Mouse (Mus musculus) T-helper 1 cell (primary cell): ENCODE results near the gene Frs3.
"Not testable (repeated sequence)": the region's sequence is repeated elsewhere in the genome, so short reads cannot be mapped to it uniquely, and the experiment has no call there.

Experiments used
- in situ Hi-C: fragments of 300-600 bp; cut with MboI, MseI; formaldehyde crosslinking; loops from one replicate; pipeline ENCODE4 v1.15.1; 2025; ENCODE audit warnings: high pct_unique_total_duplicates

The Frs3 gene

GRCm38 (mm10) chr17:47688608-47689575, at the start of gene Frs3:
Gene Frs3 (plus strand): TSS chr17:47689030.
- in situ Hi-C loops, result no loop called here

GRCm38 (mm10) chr17:47642992-47643391, 45.8 kb upstream of the Frs3 start:
- in situ Hi-C loops, result no loop called here

- in situ Hi-C loops, result no loop called here
Measured at GRCm38 (mm10) chr17:47646683-47647082, 42.1 kb upstream of the Frs3 start.

DNA sequence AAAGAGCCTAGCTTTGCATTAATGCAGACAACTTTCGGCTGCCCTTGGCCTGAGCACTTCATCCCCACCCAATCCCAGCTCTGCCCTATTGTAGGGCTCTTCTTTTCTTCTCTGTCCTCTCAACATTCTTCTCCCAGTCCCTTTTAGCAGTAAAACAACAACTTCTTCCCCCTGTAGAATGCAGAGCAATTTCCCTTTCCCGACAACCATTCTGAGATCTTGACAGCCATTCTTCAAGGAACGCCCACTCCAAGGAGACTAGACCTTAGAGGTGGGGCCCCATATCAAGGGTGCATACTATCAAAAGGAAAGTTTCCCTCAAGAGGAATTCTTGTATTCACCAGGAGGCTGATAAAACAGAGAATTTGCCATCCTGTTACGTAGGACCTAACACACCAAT, 39.9 kb upstream of the Frs3 start:
- in situ Hi-C loops, result no loop called here

GRCm38 (mm10) chr17:47651953-47652352, 36.9 kb upstream of the Frs3 start:
- in situ Hi-C loops, result no loop called here

DNA sequence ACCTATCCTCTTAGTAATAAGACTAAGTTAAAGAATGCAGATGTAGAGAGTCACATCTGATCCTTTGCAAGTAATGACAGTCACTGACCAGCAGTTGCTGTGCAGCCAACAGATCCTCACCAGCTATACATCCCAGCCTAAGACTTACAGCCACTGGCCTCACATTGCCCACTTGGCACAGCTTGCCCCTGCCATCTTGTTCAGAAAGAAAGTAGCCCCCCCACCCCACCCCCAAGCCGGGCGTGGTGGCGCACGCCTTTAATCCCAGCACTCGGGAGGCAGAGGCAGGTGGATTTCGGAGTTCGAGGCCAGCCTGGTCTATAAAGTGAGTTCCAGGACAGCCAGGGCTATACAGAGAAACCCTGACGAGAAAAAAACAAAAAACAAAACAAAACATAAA, 34.5 kb upstream of the Frs3 start:
- in situ Hi-C loops, result not testable (repeated sequence)

GRCm38 (mm10) chr17:47655697-47656096, 33.1 kb upstream of the Frs3 start:
- in situ Hi-C loops, result no loop called here

- in situ Hi-C loops, result no loop called here
Measured at GRCm38 (mm10) chr17:47657901-47658300, 30.9 kb upstream of the Frs3 start.

- in situ Hi-C loops, result no loop called here
Measured at GRCm38 (mm10) chr17:47658741-47659243, 30.0 kb upstream of the Frs3 start.

DNA sequence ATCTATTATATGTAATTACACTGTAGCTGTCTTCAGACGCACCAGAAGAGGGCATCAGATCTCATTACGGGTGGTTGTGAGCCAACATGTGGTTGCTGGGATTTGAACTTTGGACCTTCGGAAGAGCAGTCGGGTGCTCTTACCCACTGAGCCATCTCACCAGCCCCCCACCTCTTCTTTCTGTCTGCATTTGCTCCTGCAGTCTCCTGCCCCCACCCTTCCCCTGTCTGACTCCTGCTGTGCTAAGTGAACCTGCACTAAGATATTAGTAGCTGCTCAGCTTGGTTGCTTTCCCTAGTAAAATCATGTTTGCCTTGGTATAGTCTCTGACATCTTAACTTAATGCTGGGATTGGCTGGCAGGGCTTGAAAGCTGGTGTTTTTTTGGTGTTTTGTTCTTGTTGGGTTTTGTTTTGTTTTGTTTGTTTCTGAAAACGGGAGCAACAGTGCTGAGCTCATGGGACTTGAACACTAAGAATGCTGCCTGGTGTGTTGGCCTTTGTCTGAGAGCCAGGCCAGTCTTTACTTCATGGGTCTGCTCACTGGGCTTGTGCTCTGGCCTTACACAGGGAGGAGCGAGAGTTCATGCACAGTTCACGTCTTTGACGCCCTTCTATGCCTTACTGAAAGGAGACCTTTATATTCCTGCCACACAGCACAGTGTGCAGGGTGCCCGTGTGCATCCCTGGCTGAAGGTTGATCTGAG, 25.7 kb upstream of the Frs3 start:
- in situ Hi-C loops, result no loop called here

DNA sequence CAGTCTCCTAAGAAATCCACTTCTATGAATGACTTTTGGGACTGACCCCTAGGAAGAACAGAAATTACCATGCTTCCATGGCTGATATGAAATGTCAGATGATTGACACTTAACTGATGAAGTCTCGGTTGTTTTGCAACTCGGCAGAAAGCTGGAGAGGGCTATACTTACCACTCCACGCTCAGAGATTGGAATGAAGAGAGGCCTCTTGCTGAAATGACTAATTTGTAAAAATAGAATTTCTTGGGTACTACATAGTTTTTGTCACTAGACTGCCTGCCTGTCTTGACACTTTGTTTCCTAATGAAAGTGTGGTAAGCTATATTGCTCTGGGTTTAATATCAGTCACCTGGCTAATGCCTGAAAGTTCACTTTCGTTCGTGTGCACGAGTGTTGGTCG, 24.4 kb upstream of the Frs3 start:
- in situ Hi-C loops, result no loop called here

- in situ Hi-C loops, result no loop called here
Measured at GRCm38 (mm10) chr17:47669166-47669565, 19.7 kb upstream of the Frs3 start.

- in situ Hi-C loops, result no loop called here
Measured at GRCm38 (mm10) chr17:47671988-47672310, 16.9 kb upstream of the Frs3 start.

DNA sequence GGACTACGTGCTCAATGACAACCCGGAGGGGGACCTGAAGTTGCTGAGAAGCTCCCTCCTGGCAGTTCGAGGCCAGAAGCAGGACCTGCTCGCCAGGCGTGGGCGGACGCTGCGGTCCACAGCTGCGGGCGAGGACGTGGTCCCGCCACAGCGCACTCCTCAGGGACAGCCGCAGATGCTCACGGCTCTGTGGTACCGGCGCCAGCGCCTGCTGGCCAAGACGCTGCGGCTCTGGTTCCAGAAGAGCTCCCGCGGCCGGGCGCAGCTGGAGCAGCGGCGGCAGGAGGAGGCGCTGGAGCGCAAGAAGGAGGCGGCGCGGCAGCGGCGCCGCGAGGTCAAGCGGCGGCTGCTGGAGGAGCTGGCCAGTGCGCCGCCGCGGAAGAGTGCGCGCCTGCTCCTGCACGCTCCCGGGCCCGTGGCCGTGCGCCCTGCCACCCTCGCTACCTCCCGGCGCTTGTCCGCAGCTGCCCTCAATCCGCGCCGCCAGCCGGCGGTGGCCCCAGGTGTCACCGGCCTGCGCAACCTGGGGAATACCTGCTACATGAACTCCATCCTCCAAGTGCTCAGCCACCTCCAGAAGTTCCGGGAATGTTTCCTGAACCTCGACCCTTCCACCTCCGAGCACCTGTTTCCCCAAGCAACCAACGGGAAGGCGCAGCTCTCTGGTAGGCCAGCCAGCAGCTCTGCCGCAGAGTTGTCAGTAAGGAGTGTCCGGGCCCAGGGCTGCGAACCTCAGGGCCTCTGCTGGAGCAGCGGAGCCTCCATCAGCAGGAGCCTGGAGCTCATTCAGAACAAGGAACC, 16.3 kb upstream of the Frs3 start:
- in situ Hi-C loops, result no loop called here

DNA sequence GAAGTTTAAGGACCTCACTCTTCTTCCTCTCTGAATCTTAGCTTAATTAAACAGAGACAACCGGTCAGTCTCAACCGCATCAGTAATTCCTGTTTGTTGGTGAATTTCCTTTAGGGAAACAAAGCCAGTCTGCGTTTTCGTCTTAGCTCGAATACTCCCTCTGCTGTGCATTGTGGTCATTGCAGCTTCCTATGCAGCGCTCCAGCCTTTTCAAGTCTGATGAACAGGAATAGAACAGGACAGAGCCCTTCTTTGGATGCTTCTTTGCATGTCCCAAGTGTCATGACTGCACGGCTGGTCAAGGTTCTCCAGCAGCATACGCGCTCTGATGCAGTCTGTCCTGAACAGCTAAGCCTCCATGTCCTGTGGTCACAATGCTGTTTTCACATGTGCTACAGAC, 12.2 kb upstream of the Frs3 start:
- in situ Hi-C loops, result no loop called here

GRCm38 (mm10) chr17:47678238-47678637, 10.6 kb upstream of the Frs3 start:
- in situ Hi-C loops, result no loop called here

GRCm38 (mm10) chr17:47678702-47679101, 10.1 kb upstream of the Frs3 start:
- in situ Hi-C loops, result no loop called here

DNA sequence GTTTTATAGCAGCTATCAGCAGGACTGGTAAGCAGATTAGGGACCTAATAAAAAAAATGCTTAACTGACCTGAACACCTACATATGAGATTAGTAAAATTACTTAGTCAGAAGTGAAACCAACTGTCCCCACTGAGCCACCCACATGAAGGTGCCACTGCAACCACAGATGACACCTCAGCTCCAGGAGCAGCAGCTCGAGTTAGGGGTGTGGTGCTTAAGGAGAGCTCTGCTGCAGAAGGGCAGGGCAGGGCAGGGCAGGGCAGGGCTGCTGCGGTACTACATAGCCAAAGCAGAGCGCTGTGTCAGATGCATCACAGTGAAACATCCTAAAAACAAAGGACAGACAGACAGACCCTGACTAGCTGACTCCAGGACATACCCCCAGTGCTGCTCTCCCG, 6.0 kb upstream of the Frs3 start:
- in situ Hi-C loops, result no loop called here

- in situ Hi-C loops, result no loop called here
Measured at GRCm38 (mm10) chr17:47687409-47688343, 1.2 kb upstream of the Frs3 start.

- in situ Hi-C loops, result no loop called here
Measured at GRCm38 (mm10) chr17:47688344-47688607, 554 bp upstream of the Frs3 start, which contains the start of gene Tomm6. Gene Tomm6 (minus strand): TSS chr17:47688386.

GRCm38 (mm10) chr17:47689894-47690293, 1.1 kb downstream of the Frs3 start:
- in situ Hi-C loops, result no loop called here
